Mouse (Mus musculus): Measurements from ENCODE around the gene Sgms1. TPM values are rescaled to one million over a fixed set of nuclear protein-coding genes. Genes with fewer than 3 reads are reported as not detected.

Sgms1 gene
- total RNA-seq, 2 experiments from 2014 or later, result 58.8 to 59.5 TPM

DNA sequence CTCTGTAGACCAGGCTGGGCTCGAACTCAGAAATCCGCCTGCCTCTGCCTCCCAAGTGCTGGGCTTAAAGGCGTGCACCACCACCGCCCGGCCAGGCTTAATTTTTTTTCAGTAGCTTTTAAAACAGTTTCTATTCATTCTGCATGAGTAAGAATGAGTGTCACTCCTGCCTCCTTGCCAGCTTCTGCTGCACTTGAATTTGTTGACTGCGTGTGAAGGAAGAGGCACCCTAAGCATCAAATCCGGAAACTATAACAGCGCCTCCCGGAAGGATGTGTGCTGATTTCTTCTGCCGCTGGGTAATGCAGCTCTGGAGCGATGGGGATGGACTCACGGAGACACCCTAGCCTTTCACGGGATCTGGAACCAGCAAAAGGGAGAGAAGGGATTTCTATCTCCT is 5.3 kb upstream of the Sgms1 start:
- Histone ChIP-seq H3K27ac (no peak overlapping the region), H3K4me3 (no peak overlapping the region)
- intact Hi-C loops (cut with DNase I), result no loop called here
- no peak for DNase-seq (ENCODE audit: extremely low spot score in 1 of 2, low spot score in 2 of 2)
- no peak for TF ChIP-seq CTCF (IDR thresholded peaks at IDR 0.05)

DNA sequence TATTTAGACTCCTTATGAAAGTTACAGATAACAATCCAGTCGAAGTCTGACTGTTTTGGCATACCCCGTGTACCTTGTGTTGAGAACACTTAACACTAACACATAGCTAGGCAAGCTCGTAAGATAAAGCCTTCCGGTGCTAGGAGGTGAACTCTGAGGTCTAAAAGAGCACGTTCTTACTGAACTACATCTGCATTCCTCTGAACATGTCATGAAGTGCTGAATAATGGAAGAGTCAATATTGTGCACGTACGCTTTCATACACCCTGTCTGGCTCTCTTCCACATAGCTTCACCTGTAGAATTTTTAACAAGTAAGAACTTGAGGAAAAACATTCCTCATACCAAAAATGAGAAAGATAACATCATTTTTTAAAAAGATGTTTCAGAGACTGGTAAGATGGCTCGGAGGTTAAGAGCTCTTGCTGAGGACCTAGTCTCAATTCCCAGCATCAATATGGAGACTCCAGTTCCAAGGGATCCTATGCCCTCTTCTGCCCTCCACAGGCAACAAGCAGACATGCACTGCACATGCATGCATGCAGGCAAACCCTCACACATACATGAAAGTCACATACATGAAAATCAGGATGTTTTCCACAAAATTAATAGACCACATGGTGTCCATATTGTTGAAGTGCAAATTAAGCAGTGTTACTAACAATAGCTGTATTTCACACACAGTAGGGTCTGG is 4.4 kb upstream of the Sgms1 start:
- TF ChIP-seq CTCF (IDR thresholded peaks at IDR 0.05), result no peak; the same call in 1 of the 2 replicates
- H3K27ac ChIP-seq, result no peak overlapping the region
- intact Hi-C loops (cut with DNase I), result no loop called here
- no peak for DNase-seq (ENCODE audit: extremely low spot score in 1 of 2, low spot score in 2 of 2)
- H3K4me3 ChIP-seq, result no peak overlapping the region

DNA sequence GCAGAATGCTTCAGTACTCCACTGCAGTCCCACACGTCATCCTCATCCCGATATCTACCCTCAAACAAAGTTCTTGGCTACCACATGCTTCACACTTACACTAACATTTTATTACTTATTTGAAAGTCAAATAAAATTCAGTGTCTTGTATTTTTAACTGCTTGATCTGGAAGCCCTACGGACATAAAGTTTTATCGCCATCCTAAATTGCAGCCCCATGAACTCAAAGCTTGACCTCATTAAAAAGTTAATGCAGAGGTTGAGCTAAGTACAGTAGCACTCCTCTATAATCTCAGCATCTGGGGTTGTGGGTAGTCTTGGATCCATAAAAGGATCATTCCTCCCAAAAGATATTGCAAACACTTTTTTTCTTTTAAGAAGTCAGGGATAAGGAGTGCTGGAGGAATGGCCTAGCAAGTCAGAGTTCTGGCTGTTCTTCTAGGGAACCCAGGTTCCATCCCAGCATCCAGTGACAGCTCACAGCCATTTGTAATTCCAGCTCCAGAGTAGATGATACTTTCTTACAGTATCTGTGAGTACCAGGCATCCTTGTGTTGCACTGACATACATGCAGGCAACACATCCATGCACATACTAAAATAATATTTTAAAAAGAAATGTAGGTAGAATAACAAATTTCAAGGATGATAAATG is 3.7 kb upstream of the Sgms1 start:
- TF ChIP-seq CTCF (IDR thresholded peaks at IDR 0.05), result no peak
- intact Hi-C loops (cut with DNase I), result no loop called here
- Histone ChIP-seq H3K4me3 (no peak overlapping the region), H3K27ac (no peak overlapping the region)
- DNase-seq (ENCODE audit: extremely low spot score in 1 of 2, low spot score in 2 of 2), result no peak

DNA sequence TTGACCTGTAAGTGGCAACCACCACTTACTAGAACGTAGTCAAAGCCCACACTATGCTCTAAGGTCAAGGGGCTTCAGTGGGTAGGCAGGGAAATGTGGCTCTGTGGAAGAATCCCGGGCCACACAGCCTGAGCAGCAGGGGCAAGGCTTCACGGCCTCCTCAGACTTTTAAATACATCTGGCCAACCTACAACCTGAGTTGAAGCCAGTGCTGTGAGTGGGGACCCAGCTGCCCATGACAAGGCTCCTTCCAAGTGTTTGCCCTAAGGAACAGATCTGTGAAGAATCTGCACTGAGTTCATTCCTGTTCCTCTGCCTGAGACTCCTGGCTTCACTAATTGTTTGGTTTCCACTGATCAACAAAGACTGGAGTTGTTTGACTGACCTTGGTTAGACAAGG is 1.9 kb upstream of the Sgms1 start:
- no peak for TF ChIP-seq CTCF (IDR thresholded peaks at IDR 0.05)
- intact Hi-C loops (cut with DNase I), result no loop called here

DNA sequence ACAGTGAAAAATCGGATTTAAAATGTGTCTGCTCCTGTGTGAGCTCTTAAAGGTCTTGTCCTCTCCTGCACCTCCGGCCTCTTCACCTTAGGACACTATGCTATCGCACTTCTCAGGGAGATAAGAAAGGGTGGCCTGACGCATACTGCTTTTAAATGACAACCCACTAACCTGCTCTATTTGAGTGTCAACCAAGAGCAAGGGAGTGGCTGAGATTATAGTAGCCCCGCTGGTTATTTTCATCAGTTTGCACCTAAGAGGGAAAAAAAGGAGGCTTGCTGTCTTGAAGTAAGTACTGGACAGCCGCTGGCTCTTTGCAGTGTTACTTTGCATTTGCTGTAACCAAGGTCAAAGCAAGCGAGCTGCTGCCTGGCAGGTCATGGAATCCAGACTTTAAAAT is 602 bp upstream of the Sgms1 start:
- H3K4me3 ChIP-seq, result peak overlapping the region; percentile 98
- intact Hi-C loops (cut with DNase I), result no loop called here
- no peak for DNase-seq (ENCODE audit: extremely low spot score in 1 of 2, low spot score in 2 of 2)
- H3K27ac ChIP-seq, result peak overlapping the region; percentile 99
- no peak for TF ChIP-seq CTCF (IDR thresholded peaks at IDR 0.05)

More for the DNA sequence above, 1.9 kb upstream of the Sgms1 start:
- Histone ChIP-seq H3K4me3 (no peak overlapping the region), H3K27ac (no peak overlapping the region)
- DNase-seq (ENCODE audit: extremely low spot score in 1 of 2, low spot score in 2 of 2), result no peak

DNA sequence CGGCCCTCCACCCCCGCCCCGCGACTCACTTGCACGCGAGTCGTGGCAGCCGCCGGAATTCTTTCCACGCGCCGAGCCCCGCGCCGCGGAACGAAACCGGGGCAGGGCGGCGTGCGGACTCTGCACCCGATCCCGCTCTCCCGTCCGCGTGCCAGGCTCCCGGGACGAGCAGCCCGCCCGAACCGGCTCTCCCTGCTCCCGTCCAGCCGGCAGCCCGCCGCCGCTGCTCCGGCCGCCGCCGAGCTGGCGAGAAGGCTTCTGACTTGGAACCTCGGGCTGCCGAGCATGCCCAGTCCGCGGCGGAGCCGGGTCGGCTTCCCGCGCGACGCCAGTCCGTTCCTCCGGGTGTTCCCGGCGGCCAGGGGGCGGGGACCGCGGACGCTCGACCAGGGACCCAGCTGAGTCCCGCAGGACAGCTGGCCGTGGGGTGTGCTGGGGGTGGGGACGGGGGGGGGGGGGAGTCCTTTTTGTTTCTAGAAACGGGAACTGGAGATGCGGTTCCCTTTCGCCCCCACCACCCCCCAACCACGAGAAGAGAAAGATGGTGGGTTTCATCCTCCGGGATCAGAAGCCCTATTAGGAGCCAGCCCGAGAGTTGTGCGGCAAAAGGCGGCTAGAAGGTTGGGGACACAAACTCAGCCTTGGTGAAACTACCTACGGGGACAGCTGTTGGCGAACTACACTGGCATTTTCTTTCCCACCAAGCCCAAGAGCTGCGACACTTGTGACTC is 1.2 kb downstream of the Sgms1 start:
- DNase-seq (ENCODE audit: extremely low spot score in 1 of 2, low spot score in 2 of 2), result peak; percentile 95 to 96
- intact Hi-C loops (cut with DNase I), result loop anchor here (2.0 to 10.0 kb wide), 6 partner anchors 44 to 280 kb away; partner anchors contain the start of genes Asah2 and Minpp1
- H3K27ac ChIP-seq, result peak overlapping the region; percentile 99
- peak overlapping the region; percentile 98 for H3K4me3 ChIP-seq
- no peak for TF ChIP-seq CTCF (IDR thresholded peaks at IDR 0.05)

DNA sequence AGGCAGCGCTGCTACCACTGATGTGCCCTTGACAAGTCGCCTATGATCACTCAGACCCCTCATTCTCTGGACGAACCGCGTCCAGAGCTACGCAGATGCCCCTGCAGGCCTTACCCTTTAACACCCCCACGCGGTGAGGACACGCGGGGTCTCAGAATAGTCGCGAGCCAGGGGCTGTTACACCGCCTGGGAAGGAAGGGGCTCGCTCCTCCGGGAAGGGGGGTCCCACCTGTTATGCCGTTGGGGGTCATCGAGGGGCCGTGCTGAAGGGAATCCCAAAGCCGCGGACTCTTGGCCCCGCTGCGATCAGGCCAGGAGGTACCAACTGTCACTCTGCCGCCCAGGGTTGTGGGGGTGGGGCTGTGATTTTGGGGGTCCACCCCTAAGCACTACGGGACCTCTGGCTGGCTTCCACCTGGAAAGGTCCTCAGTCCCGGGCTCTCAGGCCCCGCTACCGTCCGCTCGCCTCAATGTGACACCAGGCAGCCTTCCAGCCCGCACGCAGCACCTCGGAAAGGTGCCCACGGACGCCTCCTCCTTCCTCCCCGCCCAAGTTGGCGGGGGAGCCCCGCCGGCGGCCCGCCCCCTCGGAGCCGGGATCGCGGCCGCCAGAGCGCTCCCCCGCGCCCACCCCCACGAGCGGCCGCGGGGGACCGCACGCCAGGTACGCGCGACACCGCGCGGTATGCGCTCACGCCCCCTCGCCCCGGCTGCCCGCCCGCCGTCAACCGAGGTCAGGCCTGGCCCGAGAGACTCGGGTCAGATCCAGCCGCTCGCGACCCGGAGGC is 1.9 kb downstream of the Sgms1 start:
- peak; percentile 45 to 49 for DNase-seq (ENCODE audit: extremely low spot score in 1 of 2, low spot score in 2 of 2)
- H3K27ac ChIP-seq, result peak overlapping the region; percentile 99
- H3K4me3 ChIP-seq, result peak overlapping the region; percentile 98
- intact Hi-C loops (cut with DNase I), result loop anchor here (2.0 to 10.0 kb wide), 6 partner anchors 43 to 279 kb away; partner anchors contain the start of genes Asah2 and Minpp1
- TF ChIP-seq CTCF (IDR thresholded peaks at IDR 0.05), result no peak; the same call in 1 of the 2 replicates

DNA sequence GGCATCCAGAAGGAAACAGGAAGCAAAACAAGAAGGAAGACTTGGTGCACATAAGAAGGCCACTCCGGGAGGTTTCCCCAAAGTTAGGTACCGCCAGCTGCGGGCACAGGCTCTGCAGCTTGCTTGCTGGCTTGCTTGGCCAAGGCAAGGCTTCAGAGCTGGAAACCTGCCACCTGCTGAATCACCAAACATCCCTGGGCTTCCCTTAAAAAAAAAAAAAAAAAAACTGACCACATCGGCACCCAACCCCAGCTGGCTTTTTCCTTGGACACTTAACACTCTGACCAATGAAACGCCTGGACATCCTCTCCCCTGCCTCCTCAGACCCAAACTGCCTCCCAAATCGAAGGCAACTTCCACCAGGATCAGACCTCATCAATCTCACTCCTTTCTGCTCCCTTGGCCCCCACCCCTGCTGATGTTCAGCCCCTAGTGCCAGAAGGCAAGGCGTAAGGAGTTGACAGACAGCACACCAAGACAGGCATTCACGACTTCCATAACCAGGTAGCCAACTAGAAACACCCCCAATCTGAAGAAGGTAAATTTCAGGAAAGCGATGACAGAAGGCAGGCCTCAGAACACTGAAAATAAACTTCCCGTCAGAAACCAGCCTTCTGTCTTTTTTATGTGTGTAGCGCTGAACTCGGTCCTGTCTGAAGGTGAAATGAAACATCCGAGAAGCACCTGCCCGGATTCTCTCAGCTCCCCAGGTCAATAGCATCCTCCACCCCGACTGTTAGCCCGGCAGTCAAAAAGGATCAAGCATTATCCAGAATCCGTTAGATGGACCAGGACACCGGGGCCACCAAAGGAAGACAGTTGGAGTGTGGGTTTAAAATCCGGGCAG is 2.7 kb downstream of the Sgms1 start:
- peak overlapping the region; percentile 98 for H3K4me3 ChIP-seq
- intact Hi-C loops (cut with DNase I), result loop anchor here (5.0 to 10.0 kb wide), 3 partner anchors 62 to 174 kb away; partner anchors contain the start of gene Minpp1
- DNase-seq (ENCODE audit: extremely low spot score in 1 of 2, low spot score in 2 of 2), result peak; percentile 36 to 65
- peak overlapping the region; percentile 99 for H3K27ac ChIP-seq
- TF ChIP-seq CTCF (IDR thresholded peaks at IDR 0.05), result no peak

DNA sequence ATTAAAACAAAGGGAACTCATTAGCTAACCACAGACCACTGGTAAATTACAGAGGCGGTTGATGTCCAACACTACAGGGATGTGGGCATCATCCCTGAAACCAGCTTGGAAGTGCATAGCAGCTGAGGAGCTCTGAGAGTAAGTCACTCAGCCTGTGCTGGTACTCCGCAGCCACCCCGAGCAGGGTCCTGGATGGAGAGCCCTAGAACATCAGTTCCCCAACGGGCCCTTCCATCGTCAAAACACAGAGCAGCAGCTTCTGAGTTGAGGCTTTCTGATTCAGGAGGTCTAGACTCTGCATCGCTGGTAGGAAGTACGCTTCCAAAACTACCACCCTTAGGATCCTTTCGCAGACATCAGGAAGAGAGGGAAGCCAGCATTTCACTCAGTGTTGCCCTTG is 5.8 kb downstream of the Sgms1 start:
- no peak for DNase-seq (ENCODE audit: extremely low spot score in 1 of 2, low spot score in 2 of 2)
- Histone ChIP-seq H3K4me3 (no peak overlapping the region), H3K27ac (no peak overlapping the region)
- intact Hi-C loops (cut with DNase I), result loop anchor here (10.0 kb wide), 1 partner anchor 59 kb away; no protein-coding TSS in a partner anchor
- no peak for TF ChIP-seq CTCF (IDR thresholded peaks at IDR 0.05)

DNA sequence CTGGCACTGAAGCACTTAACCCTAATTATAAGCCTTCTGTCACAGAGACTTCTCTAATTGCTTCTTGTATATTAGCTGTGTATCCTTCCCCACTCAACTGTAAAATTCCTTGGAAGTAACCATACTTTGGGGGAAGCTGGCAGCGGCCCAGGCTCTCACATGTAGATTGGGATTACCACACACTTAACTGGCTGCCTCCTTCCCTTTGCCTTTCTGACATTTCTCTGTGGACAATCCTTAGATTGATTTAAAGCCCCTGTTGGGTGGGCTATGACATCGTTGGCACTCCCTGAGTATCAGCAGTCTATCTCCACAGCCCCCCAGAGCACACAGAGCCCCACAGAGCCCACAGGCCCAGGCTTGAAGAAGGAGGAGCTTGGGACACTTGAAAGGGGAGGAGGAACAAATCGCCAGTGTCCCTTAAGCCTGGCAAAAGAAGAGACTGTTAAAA is 8.0 kb downstream of the Sgms1 start:
- DNase-seq (ENCODE audit: extremely low spot score in 1 of 2, low spot score in 2 of 2), result no peak
- Histone ChIP-seq H3K4me3 (no peak overlapping the region), H3K27ac (no peak overlapping the region)
- TF ChIP-seq CTCF (IDR thresholded peaks at IDR 0.05), result no peak
- intact Hi-C loops (cut with DNase I), result loop anchor here (10.0 kb wide), 1 partner anchor 57 kb away; no protein-coding TSS in a partner anchor

Measured in left cerebral cortex, adult 2 months (tissue).